In the genomic region with DNA sequence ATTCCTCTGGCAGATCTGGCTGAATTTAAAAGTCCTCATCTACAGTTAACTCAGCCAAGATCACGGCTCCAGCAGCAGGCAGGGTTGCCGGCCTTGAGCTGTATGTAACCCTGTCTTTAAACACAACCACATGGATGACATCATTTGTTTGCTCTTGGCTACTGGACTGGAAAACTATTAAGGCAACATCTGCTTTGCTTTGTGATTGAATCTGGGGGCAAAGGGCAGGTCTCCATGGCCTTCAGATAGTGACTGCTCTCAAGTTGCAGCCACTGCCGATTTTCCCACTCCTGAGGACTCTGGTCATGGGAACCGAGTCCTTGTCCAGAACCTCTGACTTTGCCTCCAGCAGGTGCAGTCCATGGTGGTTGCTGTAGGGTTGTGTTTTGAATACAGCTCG, we compare ENCODE assay signal across 8 mouse cellular contexts. TPM values are rescaled to one million over a fixed set of nuclear protein-coding genes. Genes with fewer than 3 reads are reported as not detected.
DNase-seq lines count a peak whose midpoint lies in the region.

No protein-coding gene starts in this region.

- DNase-seq in adrenal gland, adult (ENCODE audit: inconsistent age in 2 of 2, low spot score in 1 of 2) = peak; percentile 57 to 80
- no peak for DNase-seq in adrenal gland, postnatal 4 days (ENCODE audit: low spot score in 2 of 2)
- DNase-seq in embryo, embryonic 9.5 days (ENCODE audit: extremely low spot score) = peak; percentile 60
- peak; percentile 58 for DNase-seq in kidney, adult 11 months
- peak; percentile 54 for DNase-seq in lung, postnatal 10 days
- no peak for DNase-seq in B cell, adult 2 months
- no peak for DNase-seq in cerebellum, postnatal 36 days
- DNase-seq in spleen, adult 12 weeks (ENCODE audit: low spot score) = no peak

RNA-seq across cellular contexts. Expression of a gene that starts 50.4 kb away (rescaled TPM):
- total RNA-seq in adrenal gland, postnatal 4 days (2021) = 10 to 100 TPM; 40.7 to 43.5 TPM

Comparison
In these comparisons a context has a peak if more than half of its experiments do, and no peak if none do; other contexts are left out.
1. DNase-seq: peak in adrenal gland, adult (2 of 2), embryo, embryonic 9.5 days (single experiment), kidney, adult 11 months (single experiment) and lung, postnatal 10 days (single experiment); none in adrenal gland, postnatal 4 days (0 of 2), B cell, adult 2 months (0 of 2), cerebellum, postnatal 36 days (0 of 2) and spleen, adult 12 weeks (single experiment).